Mouse (Mus musculus): ENCODE measurements around the gene Dock6. TPM values are rescaled to one million over a fixed set of nuclear protein-coding genes. Genes with fewer than 3 reads are reported as not detected.
"Not testable (repeated sequence)": the region's sequence is repeated elsewhere in the genome, so short reads cannot be mapped to it uniquely, and the experiment has no call there.

The Dock6 gene
- polyA plus RNA-seq, 1 experiment from 2014 or later: 68.0 TPM

DNA sequence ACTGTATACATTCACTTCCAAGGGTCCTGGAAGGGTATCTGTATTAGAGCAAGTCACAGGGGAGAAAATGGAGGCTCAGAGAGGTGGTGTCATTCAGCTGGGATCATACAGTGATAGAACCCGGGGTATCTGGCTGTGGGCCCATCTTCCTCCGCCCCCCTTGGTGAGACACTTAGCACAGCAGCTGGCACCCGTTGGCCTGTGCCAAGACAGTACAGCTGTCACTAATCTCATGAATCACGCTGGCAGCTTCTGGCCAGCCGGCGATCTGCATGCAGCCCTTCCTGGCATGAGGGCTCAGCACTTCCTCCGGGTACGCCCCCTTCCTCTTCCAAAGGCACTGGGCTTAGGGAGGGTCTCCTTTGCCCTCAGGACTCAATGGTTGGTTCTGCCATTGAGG, 59.8 kb downstream of the Dock6 start:
- no peaks in the 10 kb centered on the region for H3K27me3 ChIP-seq
- peak overlapping the region; percentile 10; the same call in 1 of the 2 replicates for H3K4me3 ChIP-seq
- H3K9ac ChIP-seq: 0 out of 2 replicates have a peak overlapping the region, but pooled peaks have one; percentile 5
- H3K4me2 ChIP-seq: peak overlapping the region; percentile 38
- peak; percentile 32; the same call in 1 of the 2 replicates for ATAC-seq (ENCODE audit: borderline replicate concordance, extremely low read depth, low FRiP score, low TSS enrichment)
- H3K27ac ChIP-seq: peak overlapping the region; percentile 77
- 29% methylated on average over 8 of the region's 8 CpGs for WGBS
- peaks cover 46% of the 10 kb centered on the region for H3K36me3 ChIP-seq
- no peaks in the 10 kb centered on the region for H3K9me3 ChIP-seq
- H3K4me1 ChIP-seq: peaks cover 82% of the 10 kb centered on the region

DNA sequence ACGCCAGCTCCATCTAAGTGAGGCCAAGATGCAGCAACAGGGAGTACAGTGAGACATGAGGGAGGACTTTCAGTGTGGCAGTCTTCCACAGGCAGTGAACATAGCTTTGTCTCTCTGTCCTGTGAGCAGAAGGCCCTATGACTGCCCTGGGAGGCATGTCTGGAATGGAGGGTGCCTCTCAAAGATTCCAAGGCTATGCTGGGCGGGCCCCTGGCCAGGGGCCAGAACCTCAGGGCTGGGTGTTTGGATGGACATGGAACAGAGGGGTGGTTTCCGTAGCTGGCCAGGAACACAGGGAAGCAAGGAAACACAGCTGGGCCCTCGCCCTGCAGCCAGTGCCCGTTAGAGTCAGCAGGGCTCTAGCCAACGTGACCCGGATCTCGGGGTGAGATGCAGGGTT, 60.6 kb downstream of the Dock6 start:
- peak overlapping the region; percentile 10; the same call in 1 of the 2 replicates for H3K4me3 ChIP-seq
- H3K27ac ChIP-seq: peak overlapping the region; percentile 77

DNA sequence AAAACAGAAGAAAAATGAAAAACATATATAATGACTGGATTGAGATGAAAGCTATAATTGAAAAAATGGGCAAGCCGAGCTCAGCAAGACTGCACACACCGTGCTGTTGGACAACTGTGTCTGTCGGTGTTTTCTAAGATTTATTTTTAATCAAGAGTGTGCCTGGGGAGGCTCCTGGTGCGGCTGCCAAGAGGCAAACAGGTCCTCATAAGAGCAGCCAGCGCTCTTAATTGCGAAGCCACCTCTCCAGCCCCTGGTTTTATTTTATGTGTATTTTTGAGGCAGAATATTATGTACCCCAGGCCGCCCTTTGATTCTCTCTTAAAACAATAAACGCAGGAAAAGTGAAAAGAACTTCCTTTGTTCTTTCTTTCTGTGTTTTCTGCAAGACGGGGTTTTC, 64.2 kb downstream of the Dock6 start:
- H3K9ac ChIP-seq: no peak overlapping the region
- H3K4me1 ChIP-seq: peaks cover 59% of the 10 kb centered on the region
- no peak for ATAC-seq (ENCODE audit: borderline replicate concordance, extremely low read depth, low FRiP score, low TSS enrichment)
- H3K36me3 ChIP-seq: peaks cover 50% of the 10 kb centered on the region
- no peak overlapping the region for H3K4me2 ChIP-seq
- H3K4me3 ChIP-seq: no peak overlapping the region
- no peaks in the 10 kb centered on the region for H3K9me3 ChIP-seq
- peak overlapping the region; percentile 32; the same call in 1 of the 2 replicates for H3K27ac ChIP-seq
- WGBS: 68% methylated on average over 9 of the region's 9 CpGs
- H3K27me3 ChIP-seq: no peaks in the 10 kb centered on the region

More for the DNA sequence above, 60.6 kb downstream of the Dock6 start:
- Histone ChIP-seq H3K36me3 (peaks cover 50% of the 10 kb centered on the region), H3K9me3 (no peaks in the 10 kb centered on the region), H3K4me1 (peaks cover 80% of the 10 kb centered on the region), H3K4me2 (peak overlapping the region; percentile 38), H3K9ac (peak overlapping the region; percentile 1; the same call in 1 of the 2 replicates), H3K27me3 (no peaks in the 10 kb centered on the region)
- WGBS: 29% methylated on average over 8 of the region's 8 CpGs
- peak; percentile 77 for ATAC-seq (ENCODE audit: borderline replicate concordance, extremely low read depth, low FRiP score, low TSS enrichment)

DNA sequence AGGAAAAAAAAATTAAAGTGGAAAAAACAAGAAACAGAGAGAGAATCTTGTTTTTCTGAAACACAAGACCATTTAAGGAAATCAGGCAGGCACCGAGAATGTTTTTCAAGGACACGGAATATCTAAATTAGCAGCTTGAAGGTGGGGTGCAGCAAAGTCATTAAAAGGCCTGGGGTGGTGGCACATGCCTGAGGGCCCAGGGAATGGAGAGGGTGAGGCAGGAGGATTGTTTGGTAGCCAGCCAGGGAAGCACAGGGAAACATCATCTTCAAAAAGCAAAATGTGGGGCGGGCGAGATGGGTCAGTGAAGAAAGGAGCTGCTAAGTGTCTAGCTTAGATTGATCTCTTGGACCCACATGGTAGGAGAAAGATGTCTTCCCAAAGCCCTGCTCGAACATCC, 64.8 kb downstream of the Dock6 start:
- H3K9ac ChIP-seq: no peak overlapping the region

DNA sequence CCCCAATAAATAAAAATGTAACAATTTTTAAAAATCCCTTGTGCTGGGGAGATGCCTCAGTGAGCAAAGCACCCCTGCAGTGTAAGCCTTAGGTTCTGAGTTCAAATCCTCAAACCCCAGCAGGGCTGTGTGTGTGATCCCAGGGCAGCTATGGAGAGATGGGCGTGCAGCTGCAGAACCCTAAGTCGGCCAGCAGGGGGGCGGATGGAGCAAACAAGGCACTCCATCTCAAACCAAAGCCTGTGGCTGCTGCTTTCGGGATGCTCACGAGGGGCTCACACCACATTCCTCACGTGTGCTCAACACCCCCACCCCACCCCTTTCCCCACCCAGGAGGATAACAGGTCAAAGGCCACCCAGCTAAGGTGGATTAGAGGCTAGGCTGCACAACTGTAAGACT, 65.5 kb downstream of the Dock6 start:
- Histone ChIP-seq H3K4me1 (peaks cover 52% of the 10 kb centered on the region), H3K27me3 (no peaks in the 10 kb centered on the region), H3K9me3 (no peaks in the 10 kb centered on the region), H3K4me3 (no peak overlapping the region), H3K4me2 (no peak overlapping the region), H3K9ac (no peak overlapping the region), H3K36me3 (peaks cover 55% of the 10 kb centered on the region), H3K27ac (peak overlapping the region; percentile 51; the same call in 1 of the 2 replicates)
- no peak for ATAC-seq (ENCODE audit: borderline replicate concordance, extremely low read depth, low FRiP score, low TSS enrichment)
- WGBS: 13% methylated on average over 6 of the region's 6 CpGs

More for the DNA sequence above, 64.8 kb downstream of the Dock6 start:
- peaks cover 52% of the 10 kb centered on the region for H3K36me3 ChIP-seq
- WGBS: 67% methylated on average over 5 of the region's 5 CpGs
- ATAC-seq (ENCODE audit: borderline replicate concordance, extremely low read depth, low FRiP score, low TSS enrichment): no peak
- H3K27me3 ChIP-seq: no peaks in the 10 kb centered on the region
- no peaks in the 10 kb centered on the region for H3K9me3 ChIP-seq
- no peak overlapping the region for H3K4me3 ChIP-seq
- H3K4me1 ChIP-seq: peaks cover 53% of the 10 kb centered on the region
- H3K4me2 ChIP-seq: no peak overlapping the region
- peak overlapping the region; percentile 32; the same call in 1 of the 2 replicates for H3K27ac ChIP-seq

DNA sequence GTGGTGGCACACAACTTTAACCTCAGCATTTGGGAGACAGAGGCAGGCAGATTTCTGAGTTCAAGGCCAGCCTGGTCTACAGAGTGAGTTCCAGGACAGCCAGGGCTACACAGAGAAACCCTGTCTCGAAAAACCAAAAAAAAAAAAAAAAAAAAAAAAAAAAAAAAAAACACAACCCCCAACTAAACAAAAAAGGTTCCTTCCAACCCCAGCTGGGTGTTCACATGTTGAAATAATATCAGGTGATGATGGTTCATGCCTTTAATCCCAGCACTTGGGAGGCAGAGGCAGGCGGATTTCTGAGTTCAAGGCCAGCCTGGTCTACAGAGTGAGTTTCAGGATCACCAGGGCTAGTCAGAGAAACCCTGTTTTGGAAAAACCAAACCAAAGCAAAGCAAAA, 66.1 kb downstream of the Dock6 start:
- 86% methylated on average over 2 of the region's 2 CpGs for WGBS
- not testable (repeated sequence) for H3K4me3 ChIP-seq; H3K9ac ChIP-seq; H3K4me2 ChIP-seq; H3K27me3 ChIP-seq; ATAC-seq (ENCODE audit: borderline replicate concordance, extremely low read depth, low FRiP score, low TSS enrichment); H3K9me3 ChIP-seq
- Histone ChIP-seq H3K27ac (peak overlapping the region; percentile 84; the same call in 1 of the 2 replicates), H3K4me1 (peaks cover 46% of the 10 kb centered on the region), H3K36me3 (peaks cover 61% of the 10 kb centered on the region)

DNA sequence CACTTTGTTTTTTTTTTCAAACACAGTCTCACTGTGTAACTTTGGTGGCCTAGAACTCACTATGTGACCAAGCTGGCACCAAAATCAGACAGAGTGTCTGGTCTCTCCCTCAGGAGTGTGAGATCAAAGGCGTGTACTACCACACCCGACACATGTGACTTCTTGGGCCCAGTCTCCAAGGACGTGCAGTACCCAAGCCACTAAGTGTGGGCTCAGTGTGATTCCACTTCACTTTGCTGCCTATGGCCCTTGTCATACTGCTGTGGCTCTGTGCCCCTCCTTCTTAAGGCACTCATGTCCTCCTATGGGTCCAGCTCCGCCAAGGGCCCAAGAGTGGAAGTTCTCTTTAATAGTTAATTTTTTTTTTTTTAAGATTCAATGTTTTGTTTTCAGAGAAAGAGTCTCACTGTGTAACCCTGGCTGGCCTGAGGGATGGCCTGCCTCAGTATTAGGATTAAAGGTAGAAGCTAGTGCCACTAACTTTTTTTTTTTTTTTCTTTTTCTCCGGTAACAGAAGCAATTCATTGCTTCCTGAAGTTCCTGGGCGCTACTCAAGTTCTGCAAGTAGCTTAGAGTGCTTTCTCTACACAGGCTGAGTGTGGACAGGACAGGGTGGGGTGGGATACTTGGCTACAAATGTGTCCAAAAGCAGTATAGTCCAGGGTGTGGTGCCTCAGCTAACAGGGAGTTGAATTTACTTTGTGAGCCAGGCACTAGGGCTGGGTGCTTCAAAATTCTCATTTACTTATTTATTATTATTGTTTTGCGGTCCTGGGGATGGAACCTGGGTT, 67.7 kb downstream of the Dock6 start:
- Histone ChIP-seq H3K36me3 (peaks cover 72% of the 10 kb centered on the region), H3K9me3 (no peaks in the 10 kb centered on the region), H3K4me1 (peaks cover 36% of the 10 kb centered on the region), H3K27me3 (no peaks in the 10 kb centered on the region), H3K9ac (no peak overlapping the region), H3K27ac (peak overlapping the region; percentile 84), H3K4me3 (no peak overlapping the region), H3K4me2 (no peak overlapping the region)
- WGBS: 52% methylated on average over 7 of the region's 7 CpGs
- peak; percentile 84 for ATAC-seq (ENCODE audit: borderline replicate concordance, extremely low read depth, low FRiP score, low TSS enrichment)

DNA sequence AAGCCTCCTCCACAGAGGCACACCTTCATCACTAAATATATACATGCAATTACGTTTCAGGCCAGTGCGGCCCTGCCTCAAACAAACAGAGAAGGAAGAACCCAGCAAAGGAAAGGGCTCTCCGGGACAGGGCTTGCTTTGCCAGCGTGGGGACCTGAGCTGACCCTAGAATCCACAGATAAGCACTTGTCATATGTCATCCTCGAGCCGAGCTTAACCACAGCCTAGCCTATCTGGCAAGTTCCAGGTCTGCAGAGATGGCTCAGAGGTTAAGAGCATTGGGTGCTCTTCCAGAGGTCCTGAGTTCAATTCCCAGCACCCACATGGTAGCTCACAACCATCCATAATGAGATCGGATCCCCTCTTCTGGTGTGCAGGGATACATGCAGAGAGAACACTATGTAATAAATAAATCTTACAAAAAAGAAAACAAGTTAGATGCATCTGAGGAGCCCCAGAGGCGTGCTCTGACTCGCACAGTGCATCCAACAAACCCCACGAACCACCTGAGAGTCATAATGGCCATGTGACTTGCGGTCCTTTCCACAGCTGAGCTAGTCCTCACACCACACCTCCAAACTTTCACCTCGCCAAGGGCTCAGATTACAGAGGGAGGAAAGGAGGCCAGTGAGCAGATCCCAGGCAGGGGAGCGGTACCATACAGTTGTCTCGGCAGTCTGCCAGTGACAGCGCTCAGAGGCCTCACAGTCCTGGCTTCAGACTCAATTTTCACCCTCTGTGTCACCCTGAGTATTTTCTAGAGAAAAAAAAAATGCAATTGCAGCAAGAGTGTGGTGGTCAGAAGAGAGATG, 70.6 kb downstream of the Dock6 start:
- Histone ChIP-seq H3K4me1 (peaks cover 19% of the 10 kb centered on the region), H3K27me3 (no peaks in the 10 kb centered on the region), H3K4me3 (no peak overlapping the region), H3K4me2 (no peak overlapping the region), H3K36me3 (peaks cover 77% of the 10 kb centered on the region), H3K27ac (peak overlapping the region; percentile 19; the same call in 1 of the 2 replicates), H3K9me3 (no peaks in the 10 kb centered on the region), H3K9ac (no peak overlapping the region)
- 63% methylated on average over 15 of the region's 15 CpGs for WGBS
- no peak for ATAC-seq (ENCODE audit: borderline replicate concordance, extremely low read depth, low FRiP score, low TSS enrichment)

DNA sequence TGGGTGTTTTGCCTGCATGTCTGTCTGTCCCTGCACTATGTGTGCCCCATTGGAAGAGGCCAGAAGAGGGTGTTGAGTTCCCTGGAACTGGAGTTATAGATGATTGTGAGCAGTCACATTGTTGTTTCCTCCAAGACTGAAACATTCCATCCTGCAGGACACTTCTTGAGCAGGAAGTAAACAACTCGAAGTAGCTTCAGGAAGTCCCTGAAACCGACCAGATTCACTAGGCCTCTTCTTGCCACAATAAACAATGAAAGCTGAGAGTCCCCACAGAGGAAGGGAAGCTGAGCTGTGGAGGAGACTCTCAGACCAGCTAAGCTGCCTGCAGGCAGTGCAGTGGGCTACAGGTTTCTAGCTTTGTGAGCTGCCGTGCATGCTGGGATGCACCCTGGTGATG, 74.7 kb downstream of the Dock6 start:
- Histone ChIP-seq H3K9me3 (no peaks in the 10 kb centered on the region), H3K4me3 (no peak overlapping the region), H3K4me2 (no peak overlapping the region), H3K9ac (no peak overlapping the region), H3K27me3 (no peaks in the 10 kb centered on the region), H3K27ac (no peak overlapping the region), H3K4me1 (peaks cover 6% of the 10 kb centered on the region; the same call in 1 of the 2 replicates), H3K36me3 (peaks cover 87% of the 10 kb centered on the region)
- WGBS: 75% methylated on average over 3 of the region's 3 CpGs
- ATAC-seq (ENCODE audit: borderline replicate concordance, extremely low read depth, low FRiP score, low TSS enrichment): no peak

DNA sequence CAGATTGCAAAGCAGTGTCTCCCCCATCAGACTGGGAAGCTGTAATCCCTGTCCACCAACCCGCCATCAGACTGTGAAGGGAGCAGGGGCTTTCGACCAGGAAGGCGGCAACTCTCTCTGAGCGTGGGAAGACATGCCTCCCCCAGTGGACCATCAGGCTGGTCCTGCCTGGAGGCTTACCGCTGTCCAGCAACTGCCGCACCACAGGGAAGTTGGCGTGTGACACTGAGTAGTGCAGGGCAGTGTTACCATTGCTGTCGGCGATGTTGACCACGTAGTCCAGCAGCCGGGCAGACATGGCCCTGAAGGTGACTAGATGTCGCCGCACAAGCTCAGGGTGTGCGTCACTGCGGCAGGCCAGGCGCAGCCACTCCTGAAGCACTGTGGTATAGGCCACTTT, 78.1 kb downstream of the Dock6 start:
- WGBS: 88% methylated on average over 16 of the region's 16 CpGs
- Histone ChIP-seq H3K27ac (no peak overlapping the region), H3K27me3 (no peaks in the 10 kb centered on the region), H3K9ac (no peak overlapping the region), H3K36me3 (peaks cover 89% of the 10 kb centered on the region), H3K4me2 (no peak overlapping the region), H3K4me3 (no peak overlapping the region), H3K4me1 (peaks cover 7% of the 10 kb centered on the region), H3K9me3 (no peaks in the 10 kb centered on the region)
- no peak for ATAC-seq (ENCODE audit: borderline replicate concordance, extremely low read depth, low FRiP score, low TSS enrichment)

DNA sequence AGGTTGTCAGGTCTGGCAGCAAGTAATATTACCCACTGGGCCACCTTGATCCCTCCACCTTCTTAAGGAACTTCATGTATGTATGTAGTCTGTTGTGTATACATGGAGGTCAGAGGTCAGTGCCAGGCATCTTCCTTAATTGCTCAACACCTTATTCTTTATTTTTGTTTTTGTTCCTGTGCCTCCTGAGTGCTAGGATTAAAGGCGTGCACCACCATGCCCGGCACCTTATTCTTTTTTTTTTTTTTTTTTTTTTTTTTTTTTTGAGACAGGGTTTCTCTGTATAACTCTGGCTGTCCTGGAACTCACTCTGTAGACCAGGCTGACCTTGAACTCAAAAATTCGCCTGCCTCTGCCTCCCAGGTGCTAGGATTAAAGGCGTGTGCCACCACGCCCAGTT, 79.0 kb downstream of the Dock6 start:
- not testable (repeated sequence) for H3K9ac ChIP-seq; H3K27ac ChIP-seq; ATAC-seq (ENCODE audit: borderline replicate concordance, extremely low read depth, low FRiP score, low TSS enrichment); H3K4me2 ChIP-seq; H3K4me3 ChIP-seq; H3K27me3 ChIP-seq; H3K9me3 ChIP-seq
- peaks cover 16% of the 10 kb centered on the region for H3K4me1 ChIP-seq
- H3K36me3 ChIP-seq: peaks cover 84% of the 10 kb centered on the region
- WGBS: 83% methylated on average over 5 of the region's 5 CpGs

Data from lung, embryonic 15.5 days (tissue).